Mouse (Mus musculus) myocyte (in vitro differentiated cells): Measurements from ENCODE around the gene Atl2.

Experiments used
- CEBPB ChIP-seq: IDR thresholded peaks from 2 replicates; pipeline ENCODE4 v1.6.1; 2011; ENCODE audit warnings: mild to moderate bottlenecking, moderate library complexity; ENCODE audit not compliant: poor library complexity, insufficient read depth, severe bottlenecking
- POLR2A ChIP-seq: IDR thresholded peaks from one replicate; pipeline ENCODE4 v1.6.1; 2011; ENCODE audit warnings: low read depth, mild to moderate bottlenecking, control low read depth, moderate library complexity; ENCODE audit not compliant: insufficient read length
- POLR2AphosphoS2 ChIP-seq: IDR thresholded peaks from one replicate; pipeline ENCODE4 v1.6.1; 2011; ENCODE audit warnings: low read depth, control low read depth; ENCODE audit not compliant: insufficient read length
- SRF ChIP-seq: IDR thresholded peaks from one replicate; pipeline ENCODE4 v1.6.1; 2011; ENCODE audit warnings: low read depth; ENCODE audit not compliant: control insufficient read depth, insufficient read length
- USF1 ChIP-seq: IDR thresholded peaks from one replicate; pipeline ENCODE4 v1.6.1; 2011; ENCODE audit warnings: low read depth, mild to moderate bottlenecking, control low read depth, moderate library complexity

DNA sequence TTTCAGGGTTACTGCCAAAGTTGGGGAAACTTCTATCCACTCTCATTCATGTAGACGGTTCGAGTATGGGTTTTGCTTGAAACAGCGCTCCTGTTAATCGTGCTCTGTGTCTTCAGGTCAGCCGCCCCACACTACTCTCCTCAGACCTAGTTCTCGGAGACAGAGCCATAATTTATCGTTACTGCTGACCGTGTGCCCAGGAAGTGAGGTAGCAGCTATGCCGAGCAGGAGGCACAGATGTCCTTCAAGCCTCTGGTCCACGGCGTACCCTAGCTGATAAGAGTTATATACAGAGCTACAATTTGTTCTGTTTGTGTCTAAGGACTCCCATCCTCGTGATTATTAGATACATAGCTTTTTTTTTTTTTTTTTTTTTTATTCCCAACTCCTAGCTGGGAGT lies 13.6 kb upstream of the Atl2 start:
- TF ChIP-seq POLR2A, result no peak
- TF ChIP-seq SRF, result no peak
- no peak for TF ChIP-seq USF1
- TF ChIP-seq CEBPB, result no peak
- TF ChIP-seq POLR2AphosphoS2, result no peak
